Mouse (Mus musculus) liver, embryonic 14.5 days (tissue): ENCODE measurements at regions not wholly inside any gene's neighbourhood (a gene's known extent, or its start where the extent isn't known, plus 50 kb on each side); places are given as distances from the start of the nearest gene placed in this dataset.

ENCODE experiments used
- CTCF ChIP-seq: IDR thresholded peaks from 2 replicates; pipeline ENCODE4 v1.5.1; 2016; ENCODE audit warnings: antibody characterized with exemption, low read depth, control low read depth
- EP300 ChIP-seq: IDR thresholded peaks from 2 replicates; pipeline ENCODE4 v1.6.1; 2016; ENCODE audit warnings: antibody characterized with exemption, low read depth

DNA sequence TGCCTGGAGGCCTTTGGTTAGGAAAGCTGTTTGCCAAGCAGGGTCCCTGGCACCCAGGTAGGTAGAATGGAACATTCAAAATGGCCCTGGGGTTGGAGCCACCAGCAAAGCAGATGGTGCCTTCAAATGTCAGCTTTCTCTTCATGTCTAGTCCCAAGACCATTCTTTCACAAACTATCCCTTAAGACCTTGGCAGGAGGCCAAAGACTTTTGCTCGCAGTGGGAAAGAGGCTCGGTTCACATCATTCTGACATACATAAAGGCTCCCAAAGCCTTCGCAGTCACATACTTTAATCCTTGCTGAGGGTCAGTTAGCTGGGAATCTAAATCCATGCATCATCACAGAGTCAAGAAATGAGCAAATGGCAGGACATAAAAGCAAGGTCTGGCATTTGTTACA is 50.5 kb upstream of the Ppp2r5a start:
- no peak for TF ChIP-seq EP300
- no peak for TF ChIP-seq CTCF
